Mouse (Mus musculus) thymus, postnatal 36 days (tissue): ENCODE data around the gene Gm1043.

ENCODE experiments used
- DNase-seq, 2 experiments: peaks; one replicate each; pipeline ENCODE4 v3.0.0; 2022; ENCODE audit warnings: mixed read lengths in 2 of 2

The Gm1043 gene

DNA sequence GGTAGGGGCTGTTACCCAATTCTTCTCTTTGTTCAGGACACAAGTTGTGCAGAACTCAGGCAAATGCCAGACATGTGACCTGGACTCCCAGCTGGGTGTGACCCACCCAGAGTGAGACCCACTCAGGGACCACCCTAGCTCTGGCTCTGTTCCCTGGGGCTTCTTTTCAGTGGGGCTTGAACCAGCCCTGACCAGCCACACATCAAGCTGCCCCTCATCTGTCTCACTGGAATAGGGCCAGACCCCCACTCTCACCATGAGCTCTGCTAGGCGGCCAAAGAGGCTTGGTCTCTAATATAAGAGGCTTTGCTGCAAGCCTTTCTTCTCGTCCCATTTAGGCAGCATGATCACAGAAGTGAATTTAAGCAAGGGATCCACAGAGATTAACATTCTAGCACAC is 121.2 kb downstream of the Gm1043 start:
- no peak for DNase-seq

DNA sequence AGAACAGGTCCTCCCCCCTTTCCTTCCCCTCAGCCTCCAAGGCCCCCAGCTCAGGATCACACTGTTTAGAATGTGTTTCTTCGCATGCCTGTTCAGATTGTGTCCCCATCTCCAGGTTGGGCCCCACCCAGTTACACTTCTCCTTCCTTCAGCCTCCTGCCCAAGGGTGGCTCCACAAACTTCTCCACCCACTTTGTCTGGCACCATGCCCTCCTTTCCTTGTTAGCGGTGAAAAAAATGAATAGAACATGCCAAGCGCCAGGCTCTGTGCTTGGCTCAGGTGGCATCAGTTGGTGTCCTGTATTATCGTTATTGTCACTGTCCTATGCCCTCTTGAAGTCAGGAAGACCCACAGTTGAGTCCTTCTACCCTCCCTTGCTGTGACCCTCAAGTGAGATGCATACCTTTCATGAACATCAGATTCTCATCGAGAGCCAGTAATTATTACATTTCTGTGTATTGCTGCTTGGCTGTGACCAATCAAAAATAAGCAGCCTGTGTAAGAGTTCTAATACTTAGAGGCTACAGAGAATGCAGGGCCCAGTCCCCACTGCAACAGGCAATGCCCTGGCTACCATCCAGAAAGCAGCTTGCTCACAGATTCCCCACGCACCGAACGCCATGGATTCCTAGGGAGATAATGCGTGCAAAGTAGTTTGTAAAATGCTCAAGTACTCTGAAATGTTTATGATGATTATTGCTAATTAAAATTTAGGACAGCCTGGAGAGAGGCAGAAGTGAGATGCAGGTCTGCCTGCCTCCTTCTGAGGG is 128.0 kb downstream of the Gm1043 start:
- no peak for DNase-seq

DNA sequence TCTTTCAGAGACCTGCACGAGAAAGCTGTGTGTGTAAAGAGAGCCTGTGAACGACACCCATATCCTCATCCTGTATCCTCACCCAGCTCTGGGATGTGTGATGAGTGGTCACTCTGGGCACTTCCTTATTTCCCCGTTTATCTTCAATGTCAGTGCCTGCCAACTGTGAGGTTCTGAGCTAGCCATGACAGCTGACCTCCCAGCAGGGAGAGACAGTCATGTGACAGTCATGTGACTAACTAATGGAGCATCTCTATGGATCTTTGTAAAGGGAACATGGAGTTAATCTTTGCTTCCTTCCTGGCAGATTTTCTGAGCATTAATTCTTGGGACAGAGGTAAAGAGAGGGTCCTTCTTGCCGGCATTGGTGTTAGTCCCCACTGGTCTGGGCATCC is 128.5 kb downstream of the Gm1043 start:
- DNase-seq, result no peak

DNA sequence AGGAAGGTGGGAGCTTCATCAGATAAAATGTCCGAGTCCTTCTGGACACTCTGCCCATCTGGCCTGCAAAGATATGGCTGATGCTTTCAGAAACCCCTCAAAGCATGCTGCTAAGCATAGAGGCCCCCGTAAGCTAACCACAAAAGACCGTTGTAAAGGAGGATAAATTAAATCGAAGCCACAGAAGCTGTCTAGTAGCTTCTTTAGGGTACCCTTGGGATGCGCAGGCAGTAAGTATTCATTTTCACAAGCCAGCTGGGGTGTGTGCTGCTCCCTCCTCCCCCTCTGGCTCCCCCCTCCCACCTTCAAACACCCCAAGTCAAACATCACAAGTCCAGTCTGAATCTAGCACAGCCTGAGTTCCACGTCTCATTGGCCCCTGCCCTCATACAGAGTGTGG is 129.4 kb downstream of the Gm1043 start:
- no peak for DNase-seq

DNA sequence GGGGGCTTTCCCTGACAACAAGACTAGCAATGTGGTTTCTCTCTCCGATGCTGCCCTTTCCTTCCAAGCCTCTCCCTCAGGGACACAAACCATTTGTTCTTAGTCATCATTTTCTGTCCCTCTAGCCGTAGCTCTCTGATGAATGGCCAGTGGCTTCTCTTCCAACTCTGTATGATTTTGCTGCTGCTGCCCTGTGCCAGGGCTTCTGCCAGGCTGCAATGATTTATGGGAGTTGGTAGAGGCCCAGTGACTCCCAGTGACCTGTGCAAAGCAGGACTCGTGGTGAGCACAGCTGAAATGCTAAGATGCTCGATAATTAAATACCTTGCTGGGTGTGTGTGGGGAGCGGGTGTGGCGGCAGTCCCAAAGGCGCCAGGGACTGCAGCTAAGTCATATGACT is 130.1 kb downstream of the Gm1043 start:
- no peak for DNase-seq

DNA sequence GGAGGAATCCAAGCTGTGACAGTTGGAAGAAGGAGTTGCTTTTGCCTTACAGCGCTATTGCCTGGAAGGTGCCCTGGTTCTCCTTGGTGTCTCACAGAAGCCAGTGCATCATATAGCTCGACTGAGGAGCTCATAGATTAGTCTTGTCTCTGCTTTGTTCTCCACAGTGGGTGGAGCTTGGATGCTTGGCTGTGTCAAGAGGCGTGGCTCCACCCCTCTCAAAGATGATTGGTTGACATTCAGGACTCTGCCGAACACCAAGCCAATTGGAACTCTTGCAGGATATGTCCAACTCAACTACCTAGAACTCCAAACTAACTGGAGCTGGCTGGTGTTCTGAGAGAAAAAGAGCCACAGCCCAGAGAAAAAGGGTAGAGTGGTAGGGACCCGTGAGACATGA is 134.4 kb downstream of the Gm1043 start:
- no peak for DNase-seq

DNA sequence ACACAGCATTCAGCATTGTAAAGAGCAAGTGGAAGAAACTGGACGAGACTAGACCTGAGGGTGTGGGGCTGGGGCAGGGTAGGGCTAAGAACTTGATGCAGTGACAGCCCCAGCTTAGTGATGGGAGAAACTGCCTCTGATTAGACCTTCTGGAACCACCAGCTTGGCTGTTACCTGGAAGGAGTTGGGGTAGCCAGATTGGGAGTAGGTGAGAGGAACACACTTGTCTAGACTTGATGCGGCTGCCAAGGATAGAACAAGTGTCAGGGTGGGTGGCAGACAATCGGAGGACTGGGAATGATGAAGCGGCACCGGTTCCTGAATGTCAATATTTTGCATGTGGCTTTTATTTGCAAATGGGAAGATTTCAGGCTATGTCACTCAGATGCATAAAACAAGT is 135.4 kb downstream of the Gm1043 start:
- no peak for DNase-seq

DNA sequence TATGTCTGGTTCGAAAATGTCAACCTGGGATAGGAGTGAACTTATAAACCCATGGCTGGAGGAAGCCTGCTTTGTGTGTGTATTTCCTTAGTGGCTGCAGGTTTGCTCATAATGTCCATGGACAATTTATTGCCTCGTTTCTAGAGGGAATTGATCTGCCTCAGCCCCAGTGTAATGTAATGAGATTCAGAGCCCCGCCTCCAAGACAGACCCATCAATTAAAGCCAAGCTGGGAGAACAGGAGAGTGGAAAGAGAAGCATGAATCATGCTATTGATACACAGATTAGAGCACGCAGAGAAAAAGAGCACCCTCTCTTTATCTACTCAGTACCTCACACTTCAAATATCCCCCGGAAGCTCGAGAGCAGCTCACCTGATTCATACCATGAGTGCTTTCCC is 136.4 kb downstream of the Gm1043 start:
- DNase-seq, result no peak

DNA sequence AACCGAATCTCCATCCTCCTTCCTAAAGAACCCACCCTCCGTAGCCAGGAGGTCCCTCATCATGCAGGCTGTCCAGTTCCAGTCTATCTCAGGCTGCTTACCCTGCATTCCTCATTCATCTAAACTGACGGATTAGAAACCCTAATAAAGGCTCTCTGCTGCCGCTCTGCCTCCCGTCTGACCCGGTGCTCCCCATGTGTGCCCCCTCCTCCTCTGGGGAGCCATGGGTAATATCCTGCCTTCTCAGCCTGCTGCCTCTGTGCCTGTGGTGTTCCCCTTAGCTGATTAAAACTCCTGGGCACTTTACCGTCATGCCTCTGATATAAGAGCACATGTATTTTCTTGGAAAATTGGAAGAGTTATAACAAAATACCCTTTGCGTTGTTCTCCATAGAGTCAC is 137.1 kb downstream of the Gm1043 start:
- DNase-seq, result no peak

DNA sequence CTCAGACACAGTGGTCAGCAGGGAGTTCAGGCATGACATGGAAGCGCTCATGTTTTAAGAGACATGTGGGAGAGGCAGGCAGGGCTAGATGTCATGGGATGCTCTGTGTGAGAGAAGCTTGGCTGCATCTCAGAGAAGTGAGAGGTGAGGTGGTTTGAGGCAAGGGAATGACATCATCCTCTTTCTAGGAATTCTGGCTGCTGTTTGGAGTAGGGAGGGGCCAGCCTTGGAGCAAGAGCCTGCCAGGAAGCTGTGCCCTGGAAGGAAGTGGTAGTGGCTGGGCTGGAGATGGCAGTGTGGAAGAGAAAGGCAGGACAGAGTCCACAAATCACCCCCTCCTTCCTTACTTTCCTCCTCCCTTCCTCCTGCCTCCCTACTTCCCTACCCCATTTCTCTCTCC is 140.5 kb downstream of the Gm1043 start:
- DNase-seq, result no peak

DNA sequence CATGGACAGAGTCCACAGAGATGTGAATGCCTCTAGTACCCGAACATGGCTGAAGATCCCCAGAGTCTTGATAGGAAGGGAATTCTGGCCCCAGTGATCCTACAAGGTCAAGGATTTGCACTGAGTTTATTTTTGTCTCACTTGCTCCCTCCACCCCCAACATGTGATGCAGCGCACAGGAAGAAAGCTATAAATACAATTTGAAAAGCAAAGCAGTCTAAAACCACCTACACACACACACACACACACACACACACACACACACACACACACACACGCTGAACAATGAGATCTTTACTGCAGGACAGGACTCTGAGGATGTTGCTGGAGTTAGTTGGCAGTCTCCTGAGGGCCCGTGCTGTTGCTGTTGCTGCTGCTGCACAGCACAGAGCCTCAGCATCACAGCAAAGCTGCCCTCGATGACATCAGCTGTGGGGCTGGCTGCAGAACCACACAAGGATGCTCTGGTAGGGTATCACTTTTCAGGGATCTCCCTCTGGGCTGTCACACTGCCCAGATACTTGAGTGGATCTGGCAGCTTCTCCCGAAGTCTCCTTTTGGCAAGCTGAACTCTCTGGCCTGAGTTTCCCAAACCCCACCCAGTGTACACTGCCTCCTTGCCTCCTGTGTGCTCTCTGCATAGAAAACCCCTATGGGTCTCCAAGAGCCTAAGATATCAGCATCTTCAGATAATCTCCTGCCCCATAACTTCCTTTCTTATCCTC is 142.9 kb downstream of the Gm1043 start:
- no peak for DNase-seq

DNA sequence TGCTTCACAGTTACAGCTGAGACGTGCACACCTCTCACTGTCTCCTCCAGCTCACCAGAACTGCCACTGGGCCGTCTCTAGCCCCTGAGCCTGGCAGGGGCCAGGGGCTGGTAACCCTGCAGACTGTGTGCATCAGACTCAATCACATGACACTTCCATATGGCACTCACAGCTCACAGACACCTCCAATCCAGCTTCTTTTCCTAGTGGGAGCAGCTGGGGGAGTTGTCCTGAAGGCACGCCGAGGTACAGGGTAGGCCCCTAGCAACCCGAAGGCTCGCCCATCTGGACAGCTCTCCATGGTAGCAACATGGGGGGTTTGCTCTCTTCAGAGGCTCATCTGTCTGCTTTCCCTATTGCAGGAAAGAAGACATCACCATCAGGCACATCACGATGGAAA is 143.7 kb downstream of the Gm1043 start:
- DNase-seq, result no peak

DNA sequence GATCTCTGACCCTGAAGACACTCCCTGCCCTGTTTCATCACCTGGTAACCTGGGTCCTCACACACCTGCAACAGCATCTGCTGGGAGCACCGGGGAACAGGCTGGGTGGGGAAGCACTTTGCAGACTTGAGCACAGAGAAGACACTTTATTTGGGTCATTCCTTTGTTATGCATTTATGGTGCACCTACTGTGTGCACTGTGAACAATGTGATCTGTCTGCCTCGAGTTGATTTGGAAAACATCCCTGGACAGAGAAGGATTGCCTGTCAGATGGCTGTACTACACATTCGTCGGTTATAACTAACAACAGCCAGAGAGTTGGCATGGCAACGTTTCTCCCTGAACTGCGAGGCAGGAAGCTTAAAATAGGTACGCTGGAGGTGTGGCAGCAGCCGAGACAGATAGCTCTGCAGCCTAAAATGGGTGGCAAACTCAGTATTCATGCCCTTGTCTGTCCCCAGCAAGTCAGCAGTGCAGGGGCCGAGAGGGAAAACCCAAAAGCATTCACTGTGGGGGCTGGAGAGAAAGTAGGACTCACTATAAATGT is 147.9 kb downstream of the Gm1043 start:
- no peak for DNase-seq

DNA sequence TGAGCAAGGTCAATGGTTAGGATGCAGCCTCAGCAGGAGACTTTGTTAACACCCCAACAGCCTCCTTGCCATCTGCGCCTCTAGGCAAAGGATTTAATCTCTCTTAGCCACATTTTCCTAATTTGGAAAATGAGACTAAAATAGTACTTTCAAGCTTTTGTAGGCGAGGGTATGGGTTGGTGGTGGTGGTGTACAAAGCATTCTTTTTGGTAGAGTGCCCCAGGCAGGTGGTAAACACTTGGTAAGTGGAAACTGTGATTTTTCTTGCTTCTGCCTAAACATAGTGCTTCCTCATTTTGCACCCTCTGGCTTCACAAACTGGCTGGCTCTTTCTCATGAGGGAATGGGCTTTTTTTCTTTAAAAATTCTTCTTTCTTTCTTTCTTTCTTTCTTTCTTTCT is 153.5 kb downstream of the Gm1043 start:
- no peak for DNase-seq

DNA sequence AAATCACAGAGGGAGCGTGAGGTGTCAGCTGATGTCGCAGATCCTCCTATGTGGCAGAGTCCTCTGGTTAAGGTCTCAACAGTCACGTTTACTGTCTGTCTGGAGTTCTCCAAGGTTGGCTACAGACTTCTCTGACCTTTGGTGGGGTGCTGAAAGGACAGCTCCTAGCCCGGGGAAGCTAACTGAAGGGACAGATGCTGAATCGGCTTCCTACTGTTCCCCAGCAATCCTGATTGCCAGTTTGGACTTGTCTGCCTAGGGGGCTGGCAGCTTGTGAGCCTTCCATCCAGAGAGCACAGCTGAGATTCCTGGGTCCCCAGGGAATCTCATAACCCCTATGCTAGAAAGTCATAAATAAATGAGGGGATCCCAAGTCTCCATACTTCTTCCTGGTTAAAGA is 155.4 kb downstream of the Gm1043 start:
- DNase-seq, result no peak

DNA sequence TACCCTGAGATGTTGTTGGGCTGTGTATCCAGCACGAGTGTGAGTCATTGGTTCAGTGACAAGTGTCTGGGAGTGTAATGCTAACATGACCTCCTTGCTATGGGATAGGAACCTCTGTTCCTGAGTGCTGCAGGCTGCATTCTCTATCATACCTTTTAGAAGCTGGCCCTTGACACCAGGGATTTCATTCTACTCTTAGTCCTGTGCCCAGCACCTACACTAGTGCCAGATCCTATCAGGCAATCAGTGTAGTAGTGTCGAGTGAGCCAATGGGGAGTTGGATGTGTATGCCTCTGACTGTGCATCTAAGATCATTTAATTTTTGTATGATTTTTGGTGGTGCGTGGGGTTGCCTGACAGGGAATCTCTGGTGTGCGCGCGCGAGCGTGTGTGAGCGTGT is 156.1 kb downstream of the Gm1043 start:
- no peak for DNase-seq

DNA sequence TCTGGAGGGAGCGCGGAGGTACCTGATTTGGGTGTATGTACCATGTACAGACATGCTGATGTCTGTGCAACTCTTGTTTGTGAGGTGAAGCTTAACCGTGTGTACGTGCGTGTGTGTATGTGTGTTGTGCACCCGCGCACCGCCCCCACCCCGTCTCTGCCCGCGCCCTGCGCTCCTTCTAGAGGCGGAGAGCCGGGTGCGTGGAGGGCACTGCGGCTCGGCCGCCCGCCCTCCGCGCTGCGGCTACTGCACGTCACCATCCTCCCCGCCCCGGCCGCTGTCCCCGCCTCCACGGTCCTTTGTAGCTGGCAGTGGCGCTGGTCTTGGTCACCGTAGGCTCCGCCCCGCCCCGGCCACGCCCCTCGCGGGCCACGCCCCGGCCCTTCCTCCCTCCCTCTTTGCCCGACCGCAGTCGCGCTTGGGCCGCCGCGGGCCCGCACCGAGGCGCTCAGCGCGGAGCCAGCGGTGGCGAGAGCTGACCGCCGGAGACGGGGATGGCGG is 156.5 kb downstream of the Gm1043 start, which contains the start of gene Crmp1:
TSS of gene Crmp1 (plus strand) at position 290 of the 501 bp plus-strand sequence.
- DNase-seq, result peak in 1 of 2 experiments; percentile 18

DNA sequence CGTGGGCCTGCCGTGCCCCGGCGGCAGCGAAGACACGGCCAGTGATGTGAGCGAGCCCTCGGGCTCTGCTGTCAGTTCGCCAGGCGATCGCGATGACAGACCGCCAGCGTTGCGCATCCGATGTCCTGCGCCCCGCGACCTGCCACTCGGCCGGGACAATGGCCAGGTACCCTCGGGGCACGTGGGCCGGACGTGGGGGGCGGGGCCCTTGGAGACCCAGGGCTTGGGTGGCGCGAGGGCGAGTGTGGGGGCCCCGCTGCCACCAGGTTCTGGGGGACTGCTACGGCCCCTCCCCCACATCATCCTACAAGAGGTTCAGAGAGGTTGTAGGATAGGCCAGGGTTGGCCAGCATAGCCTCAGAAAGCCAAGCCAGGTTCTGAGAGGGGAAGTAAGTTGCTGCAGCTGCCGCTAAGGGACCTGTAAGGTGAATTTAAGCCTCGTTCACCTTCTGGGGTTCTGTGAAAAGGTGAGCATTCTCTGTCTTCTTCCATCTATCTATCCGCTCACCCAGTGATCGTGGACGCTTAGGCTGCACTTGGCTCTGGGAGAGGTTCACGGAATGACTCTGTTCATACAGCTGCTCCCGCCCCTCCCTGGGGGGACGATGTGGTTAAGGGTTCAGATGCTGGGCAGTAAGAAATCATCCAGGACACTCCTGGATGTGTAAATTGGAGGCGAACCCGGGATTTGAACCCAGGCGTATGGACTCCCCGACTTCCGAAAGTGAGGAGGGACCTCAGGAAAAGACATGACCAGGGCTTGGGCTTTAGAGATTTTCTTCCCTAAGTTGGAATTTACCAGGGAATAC is 157.4 kb downstream of the Gm1043 start:
- no peak for DNase-seq

DNA sequence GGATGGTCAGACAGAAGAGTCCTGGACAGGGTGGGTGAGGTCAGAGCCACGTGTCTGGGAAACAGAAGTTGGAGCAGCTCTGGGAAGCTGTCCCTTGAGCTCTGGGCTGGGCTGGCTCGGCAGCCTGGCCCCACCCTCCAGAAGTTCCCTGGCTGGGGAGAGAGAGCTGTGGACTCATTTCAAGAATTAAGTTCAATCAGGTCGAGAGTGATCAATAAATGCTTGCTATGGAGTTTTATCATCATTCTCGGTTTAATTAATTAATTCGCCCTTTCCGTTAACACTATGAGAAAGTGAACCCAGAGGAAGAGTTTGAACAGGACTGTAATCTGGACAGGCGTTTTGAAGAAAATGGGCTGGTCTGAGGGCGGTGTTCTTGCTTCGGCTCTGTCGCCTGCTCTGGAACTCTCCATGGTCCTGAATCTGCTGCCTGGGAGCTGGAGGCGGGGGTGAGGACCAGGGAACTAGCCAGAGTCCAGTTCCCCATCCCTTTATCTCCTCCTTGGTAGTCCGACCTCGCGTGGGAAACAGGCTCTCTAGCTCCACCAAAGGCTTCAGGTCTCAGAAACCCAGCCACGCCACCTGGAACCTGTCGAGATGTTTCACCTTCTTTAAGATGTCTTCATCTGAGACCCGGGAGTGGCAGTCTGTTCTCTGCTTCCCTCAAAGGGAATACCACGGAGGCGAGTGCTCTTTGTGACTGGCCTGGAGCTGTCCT is 158.2 kb downstream of the Gm1043 start:
- DNase-seq, result peak; percentile 31 to 34

DNA sequence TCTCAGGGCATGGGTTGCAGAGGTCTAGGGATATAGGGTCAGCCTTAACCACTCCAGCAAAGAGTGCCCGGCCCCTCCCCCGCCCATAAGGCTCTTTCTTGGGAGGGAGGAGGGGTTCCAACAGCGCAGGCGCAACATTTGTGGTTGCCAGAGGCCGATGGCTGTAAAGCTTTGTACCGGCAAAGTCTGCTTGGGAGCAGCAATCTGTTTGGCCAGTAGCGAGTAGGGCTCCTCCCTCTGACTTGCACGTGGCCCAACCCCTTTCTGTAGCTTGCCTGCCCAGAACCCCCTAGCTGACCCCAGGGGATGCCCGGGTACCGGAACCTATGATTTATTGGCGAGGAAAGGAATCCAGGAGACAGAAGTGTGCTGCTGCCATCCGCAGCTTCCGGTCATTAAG is 159.0 kb downstream of the Gm1043 start:
- no peak for DNase-seq

DNA sequence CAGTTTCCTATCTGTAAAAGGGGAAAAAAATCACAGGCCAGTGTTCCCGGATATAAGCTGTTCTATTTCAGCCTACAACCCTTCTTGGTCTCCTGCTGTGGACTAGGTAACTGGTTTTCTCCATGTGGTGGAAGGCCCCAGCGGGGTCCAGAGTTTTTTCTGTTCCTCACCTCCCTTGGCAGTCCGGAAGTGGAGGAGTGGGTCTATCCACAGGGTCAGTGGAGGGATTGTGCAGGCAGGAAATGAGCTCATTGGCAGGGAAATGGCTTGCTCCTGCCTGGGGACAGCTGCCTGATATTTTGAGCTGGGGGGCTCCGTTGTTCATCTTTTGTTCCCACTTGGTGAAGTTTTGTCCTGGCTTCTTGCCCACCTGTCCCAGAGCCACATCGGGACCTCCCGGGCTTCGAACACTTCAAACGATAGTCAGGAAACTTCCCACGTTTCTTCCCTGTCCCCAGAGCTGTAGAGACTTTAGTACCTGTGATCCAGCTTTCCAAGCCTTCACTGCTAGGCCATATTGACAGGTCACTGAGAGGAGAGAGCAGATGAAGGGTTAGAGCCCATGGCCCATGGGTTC is 159.6 kb downstream of the Gm1043 start:
- DNase-seq, result no peak

DNA sequence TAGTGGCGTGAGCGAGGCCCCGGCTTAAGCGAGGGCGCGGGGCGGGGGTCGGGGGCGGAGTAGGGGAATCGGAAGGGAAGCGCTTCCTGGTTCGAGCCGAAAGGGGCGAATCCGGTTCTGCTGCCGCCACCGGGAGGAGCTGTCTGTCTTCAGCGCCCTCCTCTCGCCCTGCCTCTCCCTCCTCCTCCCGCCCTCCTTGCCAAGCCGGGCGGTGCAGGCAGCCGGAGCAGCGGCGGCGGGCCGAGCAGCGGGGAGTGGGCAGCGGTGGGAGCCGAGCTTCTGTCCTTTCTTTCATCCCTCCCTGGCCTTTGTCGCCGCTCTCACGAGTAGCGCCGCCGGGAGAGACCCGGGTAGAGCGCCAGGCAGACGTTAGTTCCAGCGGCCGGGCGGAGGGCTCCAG is 160.5 kb downstream of the Gm1043 start:
- peak; percentile 61 to 77 for DNase-seq
